Mouse (Mus musculus) stomach, postnatal 0 days (tissue): Measurements from ENCODE around the gene Elavl4. TPM values are rescaled to one million over a fixed set of nuclear protein-coding genes. Genes with fewer than 3 reads are reported as not detected.

ENCODE experiments used
- ATAC-seq: fragments of 200-750 bp; cut with Nextera tagmentation; 2 replicates; pipeline ENCODE4 v1.8.0; 2017; ENCODE audit not compliant: low FRiP score, low TSS enrichment
- DNase-seq: peaks from one replicate; pipeline ENCODE4 v3.0.0-alpha.2; 2016; ENCODE audit warnings: low spot score
- H3K27ac ChIP-seq: fragments of 300-500 bp; sonication (generic); replicated peaks from 2 replicates; pipeline ENCODE4 v1.5.1; 2014; ENCODE audit warnings: mild to moderate bottlenecking, control low read depth
- H3K27me3 ChIP-seq: fragments of 300-500 bp; sonication (generic); 2 replicates; pipeline ENCODE4 v1.6.1; 2014; ENCODE audit warnings: low read length; ENCODE audit not compliant: control insufficient read depth, insufficient read depth
- H3K36me3 ChIP-seq: fragments of 300-500 bp; sonication (generic); 2 replicates; pipeline ENCODE4 v1.6.1; 2014; ENCODE audit warnings: low read length, mixed read lengths; ENCODE audit not compliant: control insufficient read depth, insufficient read depth
- H3K4me1 ChIP-seq: fragments of 300-500 bp; sonication (generic); replicated peaks from 2 replicates; pipeline ENCODE4 v1.6.1; 2014; ENCODE audit warnings: antibody characterized with exemption; ENCODE audit not compliant: control insufficient read depth, insufficient read depth
- H3K4me2 ChIP-seq: fragments of 300-500 bp; sonication (generic); replicated peaks from 2 replicates; pipeline ENCODE4 v1.6.1; 2014; ENCODE audit warnings: low read depth, mild to moderate bottlenecking, control low read depth, moderate library complexity
- H3K4me3 ChIP-seq: fragments of 300-500 bp; sonication (generic); 2 replicates; pipeline ENCODE4 v1.5.1; 2014; ENCODE audit warnings: low read depth, low read length, control low read depth
- H3K9ac ChIP-seq: fragments of 300-500 bp; sonication (generic); 2 replicates; pipeline ENCODE4 v1.6.1; 2014; ENCODE audit warnings: mild to moderate bottlenecking, low read length, control low read depth, mixed read lengths
- H3K9me3 ChIP-seq: fragments of 300-500 bp; sonication (generic); 2 replicates; pipeline ENCODE4 v1.6.1; 2016; ENCODE audit warnings: low read length; ENCODE audit not compliant: control insufficient read depth
- CTCF ChIP-seq: IDR thresholded peaks from 2 replicates; pipeline ENCODE4 v1.5.1; 2016; ENCODE audit warnings: antibody characterized with exemption, low read depth, mild to moderate bottlenecking, moderate library complexity
- EP300 ChIP-seq: optimal IDR thresholded peaks from 2 replicates; pipeline ENCODE3; 2016; ENCODE audit warnings: antibody characterized with exemption
- WGBS: fragments of 180-500 bp; shearing (Covaris S2); extraction: QIAGEN DNeasy Blood & Tissue Kit; methylation state at CpG from one replicate; pipeline ENCODE4 v1.1.7; 2014; 5-methylcytosine and 5-hydroxymethylcytosine counted together
- polyA plus RNA-seq: library from polyadenylated mRNA; unstranded; fragments of >200 nt; fragmentation: Nextera tagmentation; extraction: Ambion mirVana; gene quantifications from 2 replicates; pipeline ENCODE4 v1.2.1, GENCODE M21; 2015

The Elavl4 gene
- polyA plus RNA-seq, 1 experiment from 2014 or later: 15.3 TPM

- H3K27me3 ChIP-seq: no peaks in the 10 kb centered on the region
- no peak overlapping the region for H3K4me2 ChIP-seq
- H3K9ac ChIP-seq: no peak overlapping the region
- ATAC-seq: no peak
- 81% methylated on average over 10 of the region's 10 CpGs for WGBS
- no peak overlapping the region for H3K4me3 ChIP-seq
- TF ChIP-seq EP300: no peak
- no peak for TF ChIP-seq CTCF
- no peaks in the 10 kb centered on the region for H3K4me1 ChIP-seq
- no peaks in the 10 kb centered on the region for H3K9me3 ChIP-seq
- no peak overlapping the region for H3K27ac ChIP-seq
- no peak for DNase-seq
- H3K36me3 ChIP-seq: no peaks in the 10 kb centered on the region
Observed at GRCm38 (mm10) chr4:110292471-110292870, 59.2 kb downstream of the Elavl4 start.

GRCm38 (mm10) chr4:110290544-110291095 is 61.1 kb downstream of the Elavl4 start:
- Histone ChIP-seq H3K9ac (no peak overlapping the region), H3K4me3 (no peak overlapping the region), H3K27me3 (no peaks in the 10 kb centered on the region), H3K36me3 (no peaks in the 10 kb centered on the region), H3K4me1 (no peaks in the 10 kb centered on the region), H3K27ac (no peak overlapping the region), H3K9me3 (no peaks in the 10 kb centered on the region), H3K4me2 (no peak overlapping the region)
- TF ChIP-seq EP300 (no peak), CTCF (0 out of 2 replicates have a peak, but pooled peaks have one; percentile 15)
- DNase-seq (no peak), ATAC-seq (no peak)
- WGBS: 69% methylated on average over 7 of the region's 7 CpGs

DNA sequence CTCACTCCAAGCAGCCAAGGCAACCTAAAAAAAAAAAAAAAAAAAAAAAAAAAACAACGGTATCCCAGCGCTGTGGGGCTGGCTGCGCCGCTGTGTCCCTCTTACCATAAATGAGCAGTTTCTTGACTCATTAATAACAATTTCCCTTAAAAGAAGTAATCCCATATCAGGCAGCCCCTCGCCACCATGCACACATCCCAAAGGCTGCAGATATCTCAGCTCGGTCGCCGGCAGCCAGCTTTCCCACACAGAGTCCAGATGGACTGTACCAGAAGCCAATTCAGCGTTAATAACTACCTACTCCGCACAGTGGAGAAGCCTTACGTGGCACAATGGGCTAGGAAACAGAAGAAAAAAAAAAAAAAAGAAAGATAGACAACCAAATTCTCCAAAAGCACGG is 61.7 kb downstream of the Elavl4 start:
- DNase-seq: no peak
- 53% methylated on average over 12 of the region's 12 CpGs for WGBS
- no peak overlapping the region for H3K4me3 ChIP-seq
- H3K9me3 ChIP-seq: no peaks in the 10 kb centered on the region
- H3K9ac ChIP-seq: no peak overlapping the region
- no peak for ATAC-seq
- H3K27ac ChIP-seq: no peak overlapping the region
- H3K4me1 ChIP-seq: no peaks in the 10 kb centered on the region
- TF ChIP-seq EP300 (no peak), CTCF (no peak)
- no peaks in the 10 kb centered on the region for H3K36me3 ChIP-seq
- H3K4me2 ChIP-seq: no peak overlapping the region
- H3K27me3 ChIP-seq: no peaks in the 10 kb centered on the region

DNA sequence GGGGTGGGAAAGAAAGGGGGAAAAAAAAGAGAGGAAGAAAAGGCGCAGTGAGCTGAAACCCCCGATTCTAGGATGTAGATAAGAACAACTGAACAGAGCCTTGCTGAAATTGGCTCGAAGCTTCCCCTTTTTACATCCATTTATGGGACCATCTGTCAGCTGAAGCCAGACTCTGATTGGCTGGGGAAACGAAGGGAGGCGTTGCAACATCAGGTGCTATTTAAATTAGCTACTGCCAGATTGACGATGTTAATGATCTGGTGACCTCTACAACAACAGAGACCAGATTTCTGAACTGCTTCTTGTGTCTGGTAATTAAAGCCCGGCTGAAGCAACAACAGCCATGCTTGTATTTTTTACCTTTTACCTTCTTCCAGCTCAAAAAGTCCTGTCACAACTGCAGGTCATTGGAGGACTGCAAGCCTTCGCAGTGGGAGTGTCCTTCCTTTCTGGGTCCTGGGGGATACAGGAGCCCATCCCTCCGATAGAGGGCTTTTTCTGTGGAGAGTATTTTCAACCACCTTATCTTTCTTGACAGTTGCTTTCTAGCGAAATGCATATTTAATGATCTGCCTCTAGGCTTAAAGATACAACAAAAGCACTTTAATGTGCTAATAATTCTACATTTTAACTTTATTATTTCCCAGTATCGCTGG is 64.2 kb downstream of the Elavl4 start:
- Histone ChIP-seq H3K36me3 (no peaks in the 10 kb centered on the region), H3K27me3 (no peaks in the 10 kb centered on the region), H3K4me2 (no peak overlapping the region), H3K4me3 (no peak overlapping the region), H3K4me1 (no peaks in the 10 kb centered on the region), H3K27ac (no peak overlapping the region), H3K9ac (no peak overlapping the region), H3K9me3 (no peaks in the 10 kb centered on the region)
- DNase-seq: no peak
- TF ChIP-seq CTCF (no peak), EP300 (no peak)
- WGBS: 41% methylated on average over 11 of the region's 11 CpGs
- no peak for ATAC-seq

DNA sequence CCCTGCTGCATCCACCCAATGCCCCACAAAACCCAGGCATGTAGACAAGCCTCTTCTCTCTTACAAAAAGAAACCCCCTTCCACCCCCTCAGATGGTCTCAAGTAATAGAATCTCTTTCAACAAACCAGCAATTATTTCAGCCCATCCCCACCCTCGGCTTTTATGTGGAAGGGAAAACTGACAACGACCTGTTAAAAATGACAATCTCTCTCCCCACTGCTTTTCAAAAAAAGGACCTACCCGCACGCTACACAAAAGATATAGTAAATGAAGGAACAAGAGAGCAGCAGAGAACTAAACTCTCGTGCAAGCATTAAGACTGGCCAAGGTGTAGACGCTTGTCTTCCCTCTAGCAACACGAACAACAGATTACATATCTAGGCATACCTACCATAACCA is 64.9 kb downstream of the Elavl4 start:
- Histone ChIP-seq H3K9ac (no peak overlapping the region), H3K27me3 (no peaks in the 10 kb centered on the region), H3K4me1 (no peaks in the 10 kb centered on the region), H3K36me3 (no peaks in the 10 kb centered on the region), H3K4me2 (no peak overlapping the region), H3K4me3 (no peak overlapping the region), H3K9me3 (no peaks in the 10 kb centered on the region), H3K27ac (no peak overlapping the region)
- TF ChIP-seq EP300 (no peak), CTCF (no peak)
- DNase-seq: no peak
- WGBS: 55% methylated on average over 7 of the region's 7 CpGs
- ATAC-seq: no peak

- no peak for DNase-seq
- H3K4me2 ChIP-seq: 0 out of 2 replicates have a peak overlapping the region, but pooled peaks have one; percentile 3
- no peak for ATAC-seq
- no peaks in the 10 kb centered on the region for H3K36me3 ChIP-seq
- WGBS: 20% methylated on average over 9 of the region's 9 CpGs
- no peak overlapping the region for H3K9ac ChIP-seq
- TF ChIP-seq CTCF (no peak), EP300 (no peak)
- no peaks in the 10 kb centered on the region for H3K4me1 ChIP-seq
- H3K9me3 ChIP-seq: no peaks in the 10 kb centered on the region
- no peak overlapping the region for H3K4me3 ChIP-seq
- H3K27me3 ChIP-seq: no peaks in the 10 kb centered on the region
- H3K27ac ChIP-seq: no peak overlapping the region
Observed at GRCm38 (mm10) chr4:110286371-110286781, 65.3 kb downstream of the Elavl4 start.
